Mouse (Mus musculus): ENCODE data around the gene Clcn1. TPM values are rescaled to one million over a fixed set of nuclear protein-coding genes. Genes with fewer than 3 reads are reported as not detected.

The Clcn1 gene
- total and polyA plus RNA-seq, 3 experiments, result 0.04 to 0.22 TPM; not detected in 1

DNA sequence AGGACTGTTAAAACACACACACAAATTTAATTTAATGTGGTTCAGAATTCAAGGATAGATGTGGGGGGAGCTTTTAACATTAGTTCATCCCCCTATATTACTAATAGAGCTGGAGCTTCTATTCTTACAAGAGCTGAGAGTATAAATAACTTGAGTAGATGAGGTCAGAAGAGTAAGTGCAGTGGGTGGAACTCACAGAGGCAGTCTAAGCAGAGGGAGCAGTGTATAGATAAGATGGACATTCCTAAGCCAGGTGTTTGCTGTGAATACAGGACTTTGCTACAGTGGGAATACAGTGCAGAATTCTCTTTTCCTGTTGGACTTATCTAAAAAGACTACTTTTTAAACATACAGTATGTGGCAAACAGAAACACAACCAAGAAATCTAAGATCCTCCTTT is 15.7 kb upstream of the Clcn1 start:
- Histone ChIP-seq H3K9me3 (replicated peaks; ENCODE audit: insufficient read depth, low read length) (no peaks in the 10 kb centered on the region), H3K27ac (ENCODE audit: control insufficient read depth, low read depth, low read length) (no peak overlapping the region), H3K36me3 (ENCODE audit: control insufficient read depth in 1 of 2, insufficient read depth in 2 of 2, low read length in 2 of 2) (peaks cover 7 to 26% of the 10 kb centered on the region in 2 experiments), H3K27me3 (ENCODE audit: control insufficient read depth in 1 of 2, insufficient read depth in 2 of 2, low read length in 2 of 2) (no peaks in the 10 kb centered on the region), H3K9ac (ENCODE audit: control insufficient read depth, low read depth, low read length, poor library complexity, severe bottlenecking) (no peak overlapping the region), H3K4me1 (ENCODE audit: control insufficient read depth in 1 of 2, insufficient read depth in 2 of 2, low read length in 2 of 2) (no peaks in the 10 kb centered on the region; a peak in 2 of 4 replicates), H3K79me2 (ENCODE audit: control insufficient read depth, insufficient read depth, low read length, poor library complexity) (peaks cover 5% of the 10 kb centered on the region), H3K4me3 (ENCODE audit: control insufficient read depth in 1 of 2, insufficient read depth in 1 of 2, low read depth in 2 of 2, low read length in 2 of 2) (no peak overlapping the region)
- DNase-seq (ENCODE audit: low read depth, low spot score), result no peak
- TF ChIP-seq KAT2A (conservative IDR thresholded peaks at IDR 0.05; ENCODE audit: low read depth, low read length) (no peak), ELF1 (IDR thresholded peaks at IDR 0.05; ENCODE audit: low read depth, low read length) (no peak), MAZ (IDR thresholded peaks at IDR 0.05; ENCODE audit: low read depth, low read length) (no peak), GATA1 (IDR thresholded peaks at IDR 0.05; ENCODE audit: low read depth, low read length) (no peak), MXI1 (IDR thresholded peaks at IDR 0.05; ENCODE audit: low read depth, low read length) (no peak), NRF1 (IDR thresholded peaks at IDR 0.05; ENCODE audit: insufficient read depth, low read depth, low read length, poor library complexity, severe bottlenecking) (no peak), RAD21 (IDR thresholded peaks at IDR 0.05; ENCODE audit: low read depth, low read length) (no peak), ZNF384 (IDR thresholded peaks at IDR 0.05; ENCODE audit: low read depth, low read length) (no peak)

DNA sequence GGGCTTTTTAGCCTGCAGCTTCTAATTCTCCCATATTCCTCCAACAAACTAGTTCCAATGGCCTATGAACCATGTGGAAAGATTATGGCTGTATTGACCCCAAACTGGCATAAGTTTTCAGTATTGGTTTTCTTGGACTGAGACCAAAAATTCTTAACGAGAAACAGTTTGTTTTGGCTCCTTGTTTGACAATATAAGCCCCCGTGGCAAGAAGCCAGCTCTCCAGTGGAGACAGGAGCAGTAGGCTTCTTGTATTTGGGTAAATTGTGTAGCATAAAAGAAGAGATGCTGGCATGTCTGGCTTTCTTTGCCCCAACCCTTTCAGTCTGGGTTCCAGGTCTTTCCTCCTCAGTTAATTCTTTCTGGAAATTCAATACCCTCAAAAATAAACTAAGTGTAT is 10.3 kb upstream of the Clcn1 start:
- Histone ChIP-seq H3K27ac (ENCODE audit: control insufficient read depth, low read depth, low read length) (no peak overlapping the region), H3K27me3 (ENCODE audit: control insufficient read depth in 1 of 2, insufficient read depth in 2 of 2, low read length in 2 of 2) (no peaks in the 10 kb centered on the region), H3K79me2 (ENCODE audit: control insufficient read depth, insufficient read depth, low read length, poor library complexity) (no peaks in the 10 kb centered on the region), H3K4me1 (ENCODE audit: control insufficient read depth in 1 of 2, insufficient read depth in 2 of 2, low read length in 2 of 2) (no peaks in the 10 kb centered on the region), H3K9me3 (replicated peaks; ENCODE audit: insufficient read depth, low read length) (no peaks in the 10 kb centered on the region), H3K36me3 (ENCODE audit: control insufficient read depth in 1 of 2, insufficient read depth in 2 of 2, low read length in 2 of 2) (peaks cover 0 to 33% of the 10 kb centered on the region in 2 experiments; a peak in 3 of 4 replicates), H3K4me3 (ENCODE audit: control insufficient read depth in 1 of 2, insufficient read depth in 1 of 2, low read depth in 2 of 2, low read length in 2 of 2) (no peak overlapping the region), H3K9ac (ENCODE audit: control insufficient read depth, low read depth, low read length, poor library complexity, severe bottlenecking) (no peak overlapping the region)
- no peak for TF ChIP-seq POLR2AphosphoS5 (IDR thresholded peaks at IDR 0.05; ENCODE audit: borderline replicate concordance, low read depth, low read length)
- DNase-seq (ENCODE audit: low read depth, low spot score), result no peak

DNA sequence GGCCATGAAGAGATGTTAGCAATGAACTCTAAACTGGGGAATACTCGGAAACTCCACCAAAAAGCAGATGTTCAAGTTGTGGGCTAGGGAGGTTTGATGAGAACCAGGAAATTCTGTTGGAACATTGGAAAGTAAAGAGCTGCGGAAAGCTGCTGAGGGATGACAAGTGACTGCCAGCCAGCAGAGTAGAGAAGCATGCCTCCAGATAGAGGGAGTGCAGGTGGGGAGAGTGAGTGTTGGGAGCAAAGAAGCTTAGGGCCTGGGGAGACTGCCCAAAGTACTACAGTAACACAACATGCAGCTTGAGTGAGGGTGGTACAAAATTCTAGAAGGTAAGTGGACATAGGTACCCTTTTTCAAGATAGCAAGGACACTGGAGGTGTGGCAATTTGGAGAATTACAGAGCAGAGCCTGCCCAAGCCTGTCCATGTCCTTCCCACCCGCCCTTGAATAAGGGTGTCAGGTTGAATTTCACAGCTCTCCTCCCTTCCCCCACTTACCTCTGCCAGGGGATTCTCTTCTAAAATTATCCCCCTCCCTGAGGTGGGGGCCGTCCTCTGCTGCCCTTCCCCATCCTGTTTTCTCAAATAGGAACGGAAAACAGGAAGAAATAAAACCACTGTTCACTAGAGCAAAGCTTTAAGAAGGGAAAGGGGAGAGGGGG is 3.5 kb upstream of the Clcn1 start:
- Histone ChIP-seq H3K9ac (ENCODE audit: control insufficient read depth, low read depth, low read length, poor library complexity, severe bottlenecking) (no peak overlapping the region), H3K27me3 (ENCODE audit: control insufficient read depth in 1 of 2, insufficient read depth in 2 of 2, low read length in 2 of 2) (no peaks in the 10 kb centered on the region), H3K27ac (ENCODE audit: control insufficient read depth, low read depth, low read length) (no peak overlapping the region), H3K4me3 (ENCODE audit: control insufficient read depth in 1 of 2, insufficient read depth in 1 of 2, low read depth in 2 of 2, low read length in 2 of 2) (no peak overlapping the region), H3K36me3 (ENCODE audit: control insufficient read depth in 1 of 2, insufficient read depth in 2 of 2, low read length in 2 of 2) (peaks cover 0 to 10% of the 10 kb centered on the region in 2 experiments; a peak in 2 of 4 replicates), H3K79me2 (ENCODE audit: control insufficient read depth, insufficient read depth, low read length, poor library complexity) (no peaks in the 10 kb centered on the region), H3K9me3 (replicated peaks; ENCODE audit: insufficient read depth, low read length) (no peaks in the 10 kb centered on the region), H3K4me1 (ENCODE audit: control insufficient read depth in 1 of 2, insufficient read depth in 2 of 2, low read length in 2 of 2) (no peaks in the 10 kb centered on the region)
- DNase-seq (ENCODE audit: low read depth, low spot score), result no peak
- no peak for TF ChIP-seq UBTF (IDR thresholded peaks at IDR 0.05; ENCODE audit: borderline replicate concordance, insufficient read depth, low read depth, low read length)
- no peak for TF ChIP-seq TAL1 (IDR thresholded peaks at IDR 0.05; ENCODE audit: low read length)
- TF ChIP-seq TCF12 (IDR thresholded peaks at IDR 0.05; ENCODE audit: low read depth, low read length), result no peak
- TF ChIP-seq MYB (IDR thresholded peaks at IDR 0.05; ENCODE audit: low read depth, low read length), result no peak
- no peak for TF ChIP-seq BHLHE40 (IDR thresholded peaks at IDR 0.05; ENCODE audit: borderline replicate concordance, low read depth, low read length)
- TF ChIP-seq SIN3A (IDR thresholded peaks at IDR 0.05; ENCODE audit: low read length), result no peak
- no peak for TF ChIP-seq CHD1 (IDR thresholded peaks at IDR 0.05; ENCODE audit: low read depth, low read length)
- no peak for TF ChIP-seq NELFE (IDR thresholded peaks at IDR 0.05; ENCODE audit: low read depth, low read length)
- no peak for TF ChIP-seq RAD21 (IDR thresholded peaks at IDR 0.05; ENCODE audit: low read depth, low read length)
- no peak for TF ChIP-seq ZNF384 (IDR thresholded peaks at IDR 0.05; ENCODE audit: low read depth, low read length)
- no peak for TF ChIP-seq ZKSCAN1 (IDR thresholded peaks at IDR 0.05; ENCODE audit: low read depth, low read length)
- TF ChIP-seq ZC3H11A (IDR thresholded peaks at IDR 0.05; ENCODE audit: low read depth, low read length), result no peak
- TF ChIP-seq USF2 (IDR thresholded peaks at IDR 0.05; ENCODE audit: borderline replicate concordance in 1 of 2, insufficient read depth in 1 of 2, low read depth in 1 of 2, low read length in 2 of 2), result no peak
- no peak for TF ChIP-seq POLR2AphosphoS5 (IDR thresholded peaks at IDR 0.05; ENCODE audit: borderline replicate concordance, low read depth, low read length)
- TF ChIP-seq CTCF (IDR thresholded peaks at IDR 0.05 in 2 of 3, conservative IDR thresholded peaks at IDR 0.05 in 1 of 3; ENCODE audit: control insufficient read depth in 1 of 3, insufficient read depth in 1 of 3, low read depth in 2 of 3, low read length in 3 of 3, poor library complexity in 1 of 3, severe bottlenecking in 1 of 3), result no peak
- no peak for TF ChIP-seq MYC (IDR thresholded peaks at IDR 0.05; ENCODE audit: low read depth, low read length)
- TF ChIP-seq E2F4 (IDR thresholded peaks at IDR 0.05; ENCODE audit: borderline replicate concordance, low read depth, low read length), result no peak
- TF ChIP-seq USF1 (IDR thresholded peaks at IDR 0.05; ENCODE audit: low read depth, low read length), result no peak

All from MEL (cell line).